Mouse (Mus musculus) ES-Bruce4 (cell line): ENCODE data around the gene L2hgdh.

ENCODE experiments used
- CTCF ChIP-seq: IDR thresholded peaks from one replicate; pipeline ENCODE4 v1.8.1; 2011; ENCODE audit warnings: low read depth, low read length
- EP300 ChIP-seq: IDR thresholded peaks from 2 replicates; pipeline ENCODE4 v1.6.1; 2011; ENCODE audit warnings: low read depth, low read length; ENCODE audit not compliant: insufficient read depth
- POLR2A ChIP-seq: IDR thresholded peaks from one replicate; pipeline ENCODE4 v1.8.1; 2011; ENCODE audit warnings: low read length; ENCODE audit not compliant: insufficient read depth

DNA sequence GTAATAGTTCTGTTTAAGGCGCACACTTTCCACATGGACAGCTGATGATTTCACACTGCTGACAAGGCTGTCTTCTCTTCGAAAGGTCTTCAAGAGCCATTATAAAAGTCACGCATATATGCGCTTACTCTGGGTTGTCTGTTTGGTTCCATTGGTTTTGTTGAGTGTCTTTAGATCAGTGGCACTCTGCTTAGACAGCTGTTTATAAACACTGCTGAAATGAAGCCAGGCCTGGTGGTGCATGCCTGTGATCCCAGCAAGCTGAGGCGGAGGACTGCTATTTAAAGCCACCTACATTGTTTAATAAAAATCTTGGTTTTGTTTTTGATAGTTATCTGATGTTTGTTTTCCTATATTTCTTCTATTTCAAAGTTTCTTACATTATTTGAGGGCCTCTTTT, 58.0 kb downstream of the L2hgdh start:
- no peak for TF ChIP-seq POLR2A
- TF ChIP-seq CTCF = no peak
- no peak for TF ChIP-seq EP300
